Mouse (Mus musculus) right cerebral cortex, postnatal 14 days (tissue): ENCODE data around the gene Megf6.

ENCODE experiments used
- DNase-seq: peaks from one replicate; pipeline ENCODE4 v3.0.0; 2022

The Megf6 gene

GRCm38 (mm10) chr4:154160538-154161390, 9.8 kb upstream of the Megf6 start, which contains the start of gene Tprgl:
Tprgl (minus strand) TSS chr4:154160666.
- peak; percentile 97 for DNase-seq

- DNase-seq, result peak; percentile 73
Observed at GRCm38 (mm10) chr4:154163296-154163695, 7.2 kb upstream of the Megf6 start.

DNA sequence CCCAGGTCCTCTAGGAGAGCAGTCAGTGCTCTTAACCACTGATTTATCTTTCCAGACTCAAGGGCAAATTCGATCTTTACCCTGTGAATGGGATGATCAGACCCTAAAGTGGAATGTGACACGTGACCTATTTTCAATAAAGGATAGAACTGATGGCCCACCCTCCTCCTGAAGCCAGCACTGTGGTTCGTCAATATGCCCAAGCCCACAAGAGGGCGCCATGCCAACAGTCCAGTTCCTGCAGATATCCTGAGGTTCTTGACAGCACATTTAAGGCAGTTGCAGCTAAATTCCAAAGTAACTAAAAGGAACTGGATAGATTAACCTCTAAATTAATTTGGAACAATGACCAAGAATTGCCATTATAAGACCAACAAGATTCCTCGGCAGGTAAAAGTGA, 3.5 kb upstream of the Megf6 start:
- peak; percentile 72 for DNase-seq

DNA sequence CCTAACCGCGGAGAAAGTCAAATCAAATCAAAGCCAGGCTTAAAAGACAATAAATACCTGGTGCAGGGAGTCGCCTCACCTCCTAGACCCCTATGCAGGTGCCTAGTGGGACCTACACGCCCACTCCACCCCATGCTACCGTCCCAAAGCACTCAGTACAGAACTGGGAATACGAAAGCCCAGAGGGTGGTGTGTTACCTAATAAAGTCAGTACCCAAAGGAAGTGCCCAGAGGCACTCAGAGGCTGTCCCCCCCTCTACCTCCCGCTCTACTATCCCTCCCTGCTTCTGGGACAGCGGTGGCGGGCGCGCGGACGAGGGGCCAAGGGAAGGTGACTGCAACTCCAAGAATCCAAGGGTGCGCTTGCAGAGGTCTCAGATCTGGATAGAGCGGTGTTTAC, 509 bp upstream of the Megf6 start:
- DNase-seq, result no peak

DNA sequence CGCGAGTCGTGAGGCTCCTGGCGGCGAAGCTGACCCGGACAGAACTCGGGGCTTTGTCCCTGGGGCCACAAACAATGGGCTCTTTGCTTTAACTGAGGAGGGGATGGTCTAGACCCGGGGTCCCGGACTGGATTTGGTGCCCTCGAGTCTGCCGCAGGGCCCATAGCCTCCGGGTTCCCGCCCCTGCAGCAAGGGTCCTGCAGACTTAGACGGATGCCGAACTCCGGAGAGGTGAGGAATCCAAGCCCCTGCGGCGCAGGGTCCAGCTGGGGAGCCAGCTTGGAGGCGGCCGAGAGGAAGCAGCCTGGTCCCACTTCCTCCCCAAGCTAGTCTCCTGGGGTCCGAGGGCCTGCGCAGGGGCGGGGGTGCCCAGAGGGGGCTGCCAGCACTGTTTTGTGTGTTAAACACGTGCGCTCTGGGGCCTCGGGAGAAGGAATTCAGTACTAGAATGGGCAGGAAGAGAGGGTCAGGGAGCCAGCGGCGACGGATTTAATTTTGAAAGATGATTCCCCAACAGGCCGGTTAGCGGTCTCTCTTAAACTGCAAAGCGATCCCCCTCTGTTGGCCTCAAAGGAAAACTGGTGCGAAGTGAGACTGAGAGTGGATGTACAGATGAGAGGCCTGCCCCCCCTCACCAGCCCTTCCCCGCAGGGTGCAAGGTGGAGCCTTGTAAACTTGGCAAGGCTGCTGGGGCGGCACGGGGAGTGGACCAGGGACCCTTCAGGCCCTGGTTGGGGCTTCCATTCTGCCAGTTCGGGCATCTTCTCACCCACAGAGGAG, 811 bp downstream of the Megf6 start:
- DNase-seq, result no peak

- no peak for DNase-seq
Observed at GRCm38 (mm10) chr4:154171931-154172604, 1.5 kb downstream of the Megf6 start.

- DNase-seq, result no peak
Observed at GRCm38 (mm10) chr4:154177257-154177656, 6.7 kb downstream of the Megf6 start.

- DNase-seq, result no peak
Observed at GRCm38 (mm10) chr4:154181001-154181400, 10.5 kb downstream of the Megf6 start.

DNA sequence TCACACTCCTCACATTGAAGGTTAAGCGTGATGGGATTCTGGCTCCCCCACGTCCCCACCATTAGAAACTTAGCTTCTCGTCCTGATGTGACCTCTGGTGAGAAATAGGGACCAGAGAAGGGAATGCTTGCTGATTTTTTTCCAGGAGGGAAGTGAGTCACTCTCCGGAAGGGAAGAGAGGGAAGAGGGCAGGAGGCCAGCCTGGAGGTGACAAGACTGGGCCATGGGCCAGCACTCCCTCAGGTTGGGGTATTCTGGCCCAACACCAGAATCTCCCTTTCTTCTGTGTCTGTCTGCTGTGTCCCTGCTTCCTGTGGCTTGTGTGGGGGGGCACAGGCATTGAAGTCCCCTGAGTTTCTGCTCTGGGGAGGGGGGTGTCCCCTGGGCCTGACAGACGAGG, 13.0 kb downstream of the Megf6 start:
- DNase-seq, result no peak

- no peak for DNase-seq
Observed at GRCm38 (mm10) chr4:154185001-154185400, 14.5 kb downstream of the Megf6 start.

DNA sequence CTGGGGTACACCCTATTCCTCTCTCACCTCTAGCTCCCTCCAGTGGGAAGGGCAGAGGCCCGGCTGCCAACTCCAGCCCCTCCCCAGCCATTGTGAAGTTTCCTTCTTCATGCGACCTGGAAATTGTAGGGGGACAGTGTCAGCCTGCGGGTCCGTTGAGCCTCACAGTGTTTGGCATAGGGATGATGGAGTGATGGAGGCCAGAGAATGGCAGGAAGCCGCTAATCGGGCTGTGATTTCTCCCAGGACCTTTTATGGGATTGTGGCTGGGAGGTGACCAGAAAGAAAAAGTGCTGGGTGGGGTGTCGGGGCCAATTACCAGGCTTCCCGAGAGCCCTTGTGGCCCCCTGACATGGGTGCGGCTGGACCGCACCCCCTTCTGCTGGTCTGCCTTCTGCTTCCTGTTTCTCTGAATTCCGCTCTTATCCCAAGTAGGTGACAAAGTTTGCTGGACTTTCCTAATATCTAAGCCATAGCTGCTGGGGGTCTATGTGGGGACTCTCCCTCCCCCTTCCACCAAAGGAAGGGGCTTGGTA, 15.5 kb downstream of the Megf6 start:
- no peak for DNase-seq

GRCm38 (mm10) chr4:154188948-154189347, 18.4 kb downstream of the Megf6 start:
- DNase-seq, result no peak

GRCm38 (mm10) chr4:154197961-154198360, 27.4 kb downstream of the Megf6 start:
- no peak for DNase-seq

DNA sequence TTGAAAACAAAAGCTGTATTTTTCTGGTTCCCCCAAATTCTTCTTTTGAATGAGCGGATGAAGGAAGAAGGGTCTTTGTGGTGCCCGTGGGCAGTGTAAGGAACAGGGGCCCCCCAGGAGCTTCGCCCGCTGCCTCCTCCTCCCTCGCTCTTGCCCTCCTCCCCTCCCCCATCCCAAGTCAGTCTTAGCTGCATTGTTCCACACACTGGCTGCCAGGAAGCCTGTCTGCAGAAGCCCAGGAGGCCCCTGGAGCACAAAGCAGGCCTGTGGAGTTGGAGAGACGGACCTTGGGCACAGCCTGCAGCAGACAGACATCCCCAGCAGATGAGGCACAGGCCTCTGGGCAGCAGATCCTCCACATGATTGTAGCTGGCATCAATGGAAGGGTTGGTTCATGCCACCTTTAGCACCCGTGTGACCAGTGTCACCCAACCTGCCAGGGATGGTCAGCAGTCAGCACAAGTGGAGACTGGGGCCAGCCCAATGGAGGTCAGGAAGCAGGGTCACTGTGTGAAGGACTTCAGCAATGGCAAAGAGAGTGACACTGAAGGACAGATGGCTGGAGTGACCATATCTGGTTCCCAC, 27.9 kb downstream of the Megf6 start:
- no peak for DNase-seq

- DNase-seq, result no peak
Observed at GRCm38 (mm10) chr4:154201511-154201910, 31.0 kb downstream of the Megf6 start.

DNA sequence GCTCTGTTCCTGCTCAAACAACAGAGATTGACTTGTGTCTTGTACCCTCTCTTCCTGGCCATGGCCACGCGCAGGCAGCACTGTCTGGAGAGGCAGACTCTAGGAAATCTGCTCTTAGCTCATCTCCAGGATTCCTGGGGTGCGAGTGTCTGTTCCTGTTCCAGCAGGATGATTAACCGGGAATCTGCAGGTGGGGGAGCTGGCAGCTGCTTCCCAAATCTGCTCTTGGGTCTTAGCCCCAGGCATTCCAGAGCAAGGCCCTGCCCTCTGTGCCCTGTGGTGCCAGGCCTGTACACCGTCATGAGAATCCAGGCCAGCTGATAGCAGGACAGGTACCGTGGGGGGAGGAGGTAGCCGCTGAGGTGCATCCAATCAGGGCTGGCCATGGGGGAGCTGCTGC, 34.0 kb downstream of the Megf6 start:
- no peak for DNase-seq

- DNase-seq, result no peak
Observed at GRCm38 (mm10) chr4:154205392-154205791, 34.9 kb downstream of the Megf6 start.

DNA sequence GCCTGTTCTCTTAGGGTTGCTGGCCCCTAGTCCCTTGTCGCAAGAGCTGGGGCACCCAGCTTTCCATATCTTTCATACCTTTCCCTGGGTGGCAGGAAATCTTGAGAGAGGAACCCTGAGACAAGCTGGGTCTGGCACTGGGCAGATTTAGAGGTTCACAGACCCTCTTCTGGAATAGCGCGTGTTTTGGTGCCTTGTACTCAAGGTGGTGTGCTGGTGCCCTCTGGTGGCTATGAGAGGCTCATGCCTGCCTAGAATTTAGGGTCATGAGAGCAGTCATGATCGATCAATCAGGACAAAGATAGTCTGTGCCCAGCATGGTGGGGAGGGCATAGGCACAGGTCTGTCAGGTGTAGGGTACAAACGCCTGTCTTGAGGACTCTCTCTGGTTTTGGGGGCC, 36.7 kb downstream of the Megf6 start:
- peak; percentile 74 for DNase-seq

DNA sequence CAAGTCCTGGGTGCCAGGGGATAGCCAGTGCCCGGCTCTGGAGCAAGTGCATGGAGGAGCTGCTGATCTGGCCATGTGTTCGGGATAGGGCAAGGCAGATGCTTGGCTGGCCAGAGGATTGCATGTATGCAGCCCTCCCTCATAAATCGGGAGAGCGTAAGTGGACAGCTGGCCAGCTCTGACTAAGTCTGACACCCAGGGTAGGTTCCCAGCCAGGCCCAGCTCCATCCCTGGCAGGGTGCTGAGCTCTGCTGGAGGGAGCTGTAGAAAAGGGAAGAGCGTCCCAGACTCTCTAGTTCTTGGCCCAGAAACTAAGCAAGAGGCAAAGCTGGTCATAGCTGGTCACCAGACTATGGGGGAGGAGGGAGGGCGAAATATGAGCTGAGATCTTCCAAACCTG, 38.5 kb downstream of the Megf6 start:
- no peak for DNase-seq

DNA sequence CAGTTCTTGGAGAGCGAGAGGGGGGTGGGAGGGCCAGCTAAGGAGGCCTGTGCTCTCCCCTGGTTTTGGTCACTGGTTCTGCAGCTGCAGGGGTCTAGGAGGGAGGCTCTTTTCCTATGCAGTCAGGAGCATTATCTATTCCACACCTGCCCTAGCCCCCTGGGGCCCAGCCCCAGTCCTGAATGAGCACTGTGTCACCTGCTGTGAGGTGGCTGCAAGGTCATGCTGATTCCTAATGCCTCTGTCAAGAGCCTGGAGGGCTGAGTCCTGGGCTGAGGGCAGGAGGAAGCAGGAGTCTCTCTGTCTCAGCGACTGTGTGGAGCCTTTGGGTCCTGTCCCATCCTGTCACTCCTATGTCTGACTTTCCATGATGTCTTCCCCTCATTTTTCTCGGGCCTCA, 39.3 kb downstream of the Megf6 start:
- DNase-seq, result no peak

- DNase-seq, result no peak
Observed at GRCm38 (mm10) chr4:154211459-154211858, 40.9 kb downstream of the Megf6 start.

DNA sequence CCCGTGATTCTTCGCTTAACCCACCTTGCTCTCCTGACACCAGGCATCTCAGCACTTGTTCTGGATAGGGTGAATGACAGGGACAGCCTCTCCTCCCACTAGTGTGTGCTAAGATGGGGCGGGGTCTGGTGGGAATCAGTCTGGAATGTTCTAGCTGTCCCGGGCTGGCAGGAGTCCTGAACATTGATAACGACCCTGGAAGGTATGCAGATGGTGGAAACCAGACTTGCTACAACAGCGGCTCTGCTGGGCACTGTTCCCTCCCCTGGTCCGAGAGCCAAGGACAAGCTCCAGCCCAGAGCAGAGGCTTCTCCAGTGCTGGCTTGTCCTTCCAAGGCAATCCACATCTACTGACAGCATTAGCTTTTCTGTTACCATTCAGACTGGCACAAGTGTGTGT, 43.1 kb downstream of the Megf6 start:
- DNase-seq, result no peak

DNA sequence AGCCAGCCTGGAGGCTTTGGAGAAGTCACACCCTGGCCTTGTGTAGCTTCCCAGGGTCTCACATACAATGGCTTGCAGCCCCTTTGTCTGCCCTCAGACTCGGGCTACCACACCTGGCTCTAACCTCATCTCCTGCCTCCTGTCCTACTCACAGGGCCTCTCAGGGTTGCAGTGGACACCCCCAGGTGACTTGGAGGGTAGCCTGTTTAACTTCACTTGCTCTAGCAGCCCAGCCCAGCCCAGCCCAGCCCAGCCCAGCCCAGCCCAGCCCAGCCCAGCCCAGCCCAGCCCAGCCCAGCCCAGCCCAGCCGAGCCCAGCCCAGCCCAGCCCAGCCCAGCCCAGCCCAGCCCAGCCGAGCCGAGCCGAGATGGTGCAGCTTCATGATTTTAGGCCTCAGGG, 43.5 kb downstream of the Megf6 start:
- no peak for DNase-seq
